Comparison of ENCODE assay signal across 7 mouse cellular contexts in genomic region chr15:79074446-79074845, GRCm38 (mm10). TPM values are rescaled to one million over a fixed set of nuclear protein-coding genes. Genes with fewer than 3 reads are reported as not detected.
DNase-seq lines count a peak whose midpoint lies in the region; ATAC-seq and TF ChIP-seq lines count a peak whose summit lies in the region.

No protein-coding gene starts in this region.

- H3K4me3 ChIP-seq in lung, embryonic 15.5 days: peak overlapping the region; percentile 83
- peak overlapping the region; percentile 90 for H3K4me3 ChIP-seq in forebrain, embryonic 12.5 days (replicated peaks)
- H3K4me3 ChIP-seq in limb, embryonic 13.5 days: peak overlapping the region; percentile 96
- peak overlapping the region; percentile 93; the same call in 1 of the 2 replicates for H3K4me3 ChIP-seq in small intestine, adult 2 months (ENCODE audit: low read depth, low read length)

- H3K36me3 ChIP-seq in lung, embryonic 15.5 days: peaks cover 29% of the 10 kb centered on the region
- peaks cover 31% of the 10 kb centered on the region for H3K36me3 ChIP-seq in forebrain, embryonic 12.5 days (replicated peaks)
- H3K36me3 ChIP-seq in limb, embryonic 13.5 days: peaks cover 31% of the 10 kb centered on the region
- H3K36me3 ChIP-seq in small intestine, adult 2 months (ENCODE audit: control insufficient read depth, insufficient read depth, low read length): peaks cover 26% of the 10 kb centered on the region

- 29% methylated on average over 10 of the region's 10 CpGs for WGBS in lung, embryonic 15.5 days
- 37% methylated on average over 10 of the region's 10 CpGs for WGBS in forebrain, embryonic 12.5 days
- WGBS in limb, embryonic 13.5 days: 40% methylated on average over 10 of the region's 10 CpGs
- 29% methylated on average over 10 of the region's 10 CpGs for WGBS in small intestine, adult 2 months

- no peaks in the 10 kb centered on the region for H3K9me3 ChIP-seq in lung, embryonic 15.5 days
- no peaks in the 10 kb centered on the region for H3K9me3 ChIP-seq in forebrain, embryonic 12.5 days
- H3K9me3 ChIP-seq in limb, embryonic 13.5 days: no peaks in the 10 kb centered on the region

- no peak for ATAC-seq in lung, embryonic 15.5 days (ENCODE audit: borderline replicate concordance, extremely low read depth, low FRiP score, low TSS enrichment)
- ATAC-seq in forebrain, embryonic 12.5 days (ENCODE audit: low FRiP score): no peak
- ATAC-seq in limb, embryonic 13.5 days (ENCODE audit: low FRiP score, low read depth): no peak
- no peak for ATAC-seq in monocyte, adult 5-6 weeks (replicated peaks; ENCODE audit: insufficient number of reproducible peaks, low FRiP score, low TSS enrichment, poor library complexity, severe bottlenecking)

- peak overlapping the region; percentile 87 for H3K27ac ChIP-seq in lung, embryonic 15.5 days
- peak overlapping the region; percentile 85 for H3K27ac ChIP-seq in forebrain, embryonic 12.5 days
- H3K27ac ChIP-seq in limb, embryonic 13.5 days: peak overlapping the region; percentile 74; the same call in 1 of the 2 replicates
- peak overlapping the region; percentile 60; the same call in 1 of the 2 replicates for H3K27ac ChIP-seq in small intestine, adult 2 months (ENCODE audit: insufficient read depth, low read depth, low read length)

- no peak for DNase-seq in lung, postnatal 25 days (ENCODE audit: low spot score)
- DNase-seq in adrenal gland, adult 2 months: no peak

- H3K4me2 ChIP-seq in lung, embryonic 15.5 days: peak overlapping the region; percentile 80
- peak overlapping the region; percentile 90 for H3K4me2 ChIP-seq in forebrain, embryonic 12.5 days
- peak overlapping the region; percentile 88 for H3K4me2 ChIP-seq in limb, embryonic 13.5 days (replicated peaks)

- TF ChIP-seq CTCF in small intestine, adult 2 months (IDR thresholded peaks at IDR 0.05; ENCODE audit: extremely low read depth, insufficient read length, insufficient replicate concordance, low read depth, low read length): no peak

- no peak for TF ChIP-seq POLR2A in small intestine, adult 2 months (IDR thresholded peaks at IDR 0.05; ENCODE audit: low read depth, low read length)

- no peaks in the 10 kb centered on the region for H3K27me3 ChIP-seq in lung, embryonic 15.5 days
- peaks cover 4% of the 10 kb centered on the region; the same call in 1 of the 2 replicates for H3K27me3 ChIP-seq in forebrain, embryonic 12.5 days
- no peaks in the 10 kb centered on the region for H3K27me3 ChIP-seq in limb, embryonic 13.5 days
- H3K27me3 ChIP-seq in small intestine, adult 2 months (ENCODE audit: control insufficient read depth, insufficient read depth, low read length): no peaks in the 10 kb centered on the region

- H3K9ac ChIP-seq in lung, embryonic 15.5 days: peak overlapping the region; percentile 80
- peak overlapping the region; percentile 82; the same call in 1 of the 2 replicates for H3K9ac ChIP-seq in forebrain, embryonic 12.5 days
- H3K9ac ChIP-seq in limb, embryonic 13.5 days: peak overlapping the region; percentile 85

- peaks cover 14% of the 10 kb centered on the region for H3K4me1 ChIP-seq in lung, embryonic 15.5 days
- H3K4me1 ChIP-seq in forebrain, embryonic 12.5 days: peaks cover 16% of the 10 kb centered on the region
- peaks cover 16% of the 10 kb centered on the region for H3K4me1 ChIP-seq in limb, embryonic 13.5 days
- peaks cover 7% of the 10 kb centered on the region; the same call in 1 of the 2 replicates for H3K4me1 ChIP-seq in small intestine, adult 2 months (ENCODE audit: control insufficient read depth, insufficient read depth, insufficient read length, low read length)

RNA-seq across cellular contexts. Expression of gene Eif3l, which starts 0.5 kb away (rescaled TPM):
- 223 and 225 TPM in 2 replicates for polyA plus RNA-seq in lung, embryonic 15.5 days (2015; fragmentation: Nextera tagmentation; extraction: Ambion mirVana)
- polyA plus RNA-seq in forebrain, embryonic 12.5 days (2016; fragmentation: Nextera tagmentation; extraction: Ambion mirVana): 209 and 216 TPM in 2 replicates
- 221 and 229 TPM in 2 replicates for polyA plus RNA-seq in limb, embryonic 13.5 days (2015; fragmentation: Nextera tagmentation; extraction: Ambion mirVana)
- polyA plus RNA-seq in small intestine, adult 2 months (2012; rRNA removed): 52.5 and 88.3 TPM in 2 replicates
- total RNA-seq in monocyte, adult 5-6 weeks (2017): 102 to 117 TPM (median 113 TPM) in 3 replicates
- 100 to 1,000 TPM; 136 to 160 TPM for total RNA-seq in adrenal gland, adult 2 months (2021)
- polyA plus RNA-seq in adrenal gland, adult 2 months (2012; rRNA removed): 94.1 and 119 TPM in 2 replicates

RNA-seq across cellular contexts. Expression of gene Ankrd54, which starts 11.8 kb away (rescaled TPM):
- polyA plus RNA-seq in lung, embryonic 15.5 days (2015; fragmentation: Nextera tagmentation; extraction: Ambion mirVana): 57.0 and 61.0 TPM in 2 replicates
- polyA plus RNA-seq in forebrain, embryonic 12.5 days (2016; fragmentation: Nextera tagmentation; extraction: Ambion mirVana): 59.5 and 60.0 TPM in 2 replicates
- 51.9 and 52.8 TPM in 2 replicates for polyA plus RNA-seq in limb, embryonic 13.5 days (2015; fragmentation: Nextera tagmentation; extraction: Ambion mirVana)
- 70.4 and 92.7 TPM in 2 replicates for polyA plus RNA-seq in small intestine, adult 2 months (2012; rRNA removed)
- total RNA-seq in monocyte, adult 5-6 weeks (2017): 8.1 to 17.1 TPM (median 13.3 TPM) in 3 replicates
- total RNA-seq in adrenal gland, adult 2 months (2021): 10 to 100 TPM; 20.1 to 27.2 TPM
- 91.9 and 101 TPM in 2 replicates for polyA plus RNA-seq in adrenal gland, adult 2 months (2012; rRNA removed)

RNA-seq across cellular contexts. Expression of gene Galr3, which starts 32.8 kb away (rescaled TPM):
- polyA plus RNA-seq in lung, embryonic 15.5 days (2015; fragmentation: Nextera tagmentation; extraction: Ambion mirVana): not detected in 2 replicates
- not detected in 2 replicates for polyA plus RNA-seq in forebrain, embryonic 12.5 days (2016; fragmentation: Nextera tagmentation; extraction: Ambion mirVana)
- polyA plus RNA-seq in limb, embryonic 13.5 days (2015; fragmentation: Nextera tagmentation; extraction: Ambion mirVana): not detected in 2 replicates
- 2.2 and 8.0 TPM in 2 replicates for polyA plus RNA-seq in small intestine, adult 2 months (2012; rRNA removed)
- not detected in 3 replicates for total RNA-seq in monocyte, adult 5-6 weeks (2017)
- total RNA-seq in adrenal gland, adult 2 months (2021): under 1 TPM in 1 of 2 experiments, not detected in 1; 0.28 TPM
- 1.4 and 4.2 TPM in 2 replicates for polyA plus RNA-seq in adrenal gland, adult 2 months (2012; rRNA removed)

RNA-seq across cellular contexts. Expression of gene Micall1, which starts 34.3 kb away (rescaled TPM):
- 7.5 and 8.8 TPM in 2 replicates for polyA plus RNA-seq in lung, embryonic 15.5 days (2015; fragmentation: Nextera tagmentation; extraction: Ambion mirVana)
- 8.4 and 9.5 TPM in 2 replicates for polyA plus RNA-seq in forebrain, embryonic 12.5 days (2016; fragmentation: Nextera tagmentation; extraction: Ambion mirVana)
- polyA plus RNA-seq in limb, embryonic 13.5 days (2015; fragmentation: Nextera tagmentation; extraction: Ambion mirVana): 8.9 and 10.6 TPM in 2 replicates
- 18.8 and 23.8 TPM in 2 replicates for polyA plus RNA-seq in small intestine, adult 2 months (2012; rRNA removed)
- total RNA-seq in monocyte, adult 5-6 weeks (2017): 12.9 to 26.3 TPM (median 16.2 TPM) in 3 replicates
- 10 to 100 TPM; 36.5 to 49.5 TPM for total RNA-seq in adrenal gland, adult 2 months (2021)
- 61.7 and 65.0 TPM in 2 replicates for polyA plus RNA-seq in adrenal gland, adult 2 months (2012; rRNA removed)

RNA-seq across cellular contexts. Expression of gene H1f0, which starts 46.2 kb away (rescaled TPM):
- 560 and 562 TPM in 2 replicates for polyA plus RNA-seq in lung, embryonic 15.5 days (2015; fragmentation: Nextera tagmentation; extraction: Ambion mirVana)
- polyA plus RNA-seq in forebrain, embryonic 12.5 days (2016; fragmentation: Nextera tagmentation; extraction: Ambion mirVana): 638 and 696 TPM in 2 replicates
- polyA plus RNA-seq in limb, embryonic 13.5 days (2015; fragmentation: Nextera tagmentation; extraction: Ambion mirVana): 558 and 589 TPM in 2 replicates
- 120 and 218 TPM in 2 replicates for polyA plus RNA-seq in small intestine, adult 2 months (2012; rRNA removed)
- total RNA-seq in monocyte, adult 5-6 weeks (2017): 27.7 to 41.5 TPM (median 37.9 TPM) in 3 replicates
- total RNA-seq in adrenal gland, adult 2 months (2021): 100 to 1,000 TPM in 1 of 2 experiments, 10 to 100 TPM in 1; 94.6 to 204 TPM
- polyA plus RNA-seq in adrenal gland, adult 2 months (2012; rRNA removed): 109 and 135 TPM in 2 replicates
